Mouse (Mus musculus) yolk sac, embryonic 10.5 days (tissue): ENCODE results near the gene Tmem121.
A peak's percentile ranks its signal among the peaks of the same experiment; 100 is the strongest.
"Not testable (repeated sequence)": the region's sequence is repeated elsewhere in the genome, so short reads cannot be mapped to it uniquely, and the experiment has no call there.

Experiments used
- DNase-seq: peaks from one replicate; pipeline ENCODE4 v3.0.0-alpha.2; 2017; ENCODE audit warnings: low spot score

Gene Tmem121

GRCm38 (mm10) chr12:113221289-113221688, 35.6 kb downstream of the Tmem121 start:
- peak; percentile 18 for DNase-seq

DNA sequence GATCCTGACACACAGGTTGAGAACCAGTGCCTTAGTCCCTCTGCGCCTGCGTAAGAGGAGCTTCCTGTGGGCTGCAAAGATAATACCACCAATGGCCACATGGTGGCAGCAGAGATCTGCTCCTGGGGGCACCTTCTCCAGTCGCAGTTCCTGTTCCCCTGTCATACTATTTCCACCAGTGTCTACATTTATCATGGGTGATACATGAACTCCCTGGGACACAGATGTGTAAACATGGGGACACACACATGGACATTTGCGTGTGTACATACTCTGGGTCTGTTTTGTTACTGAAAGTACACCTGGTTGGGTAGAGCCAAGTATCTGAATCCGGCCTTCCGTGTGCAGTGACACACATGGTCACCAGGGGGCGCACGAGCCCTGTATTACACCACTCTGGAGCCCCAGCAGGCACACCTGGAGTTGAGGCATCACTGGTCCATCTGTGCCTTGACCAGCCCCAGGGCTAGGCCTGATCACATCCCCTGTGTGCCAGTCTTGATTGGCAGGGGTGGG, 36.4 kb downstream of the Tmem121 start:
- DNase-seq, result peak; percentile 78

- peak; percentile 26 for DNase-seq
Measured at GRCm38 (mm10) chr12:113222748-113223147, 37.0 kb downstream of the Tmem121 start.

DNA sequence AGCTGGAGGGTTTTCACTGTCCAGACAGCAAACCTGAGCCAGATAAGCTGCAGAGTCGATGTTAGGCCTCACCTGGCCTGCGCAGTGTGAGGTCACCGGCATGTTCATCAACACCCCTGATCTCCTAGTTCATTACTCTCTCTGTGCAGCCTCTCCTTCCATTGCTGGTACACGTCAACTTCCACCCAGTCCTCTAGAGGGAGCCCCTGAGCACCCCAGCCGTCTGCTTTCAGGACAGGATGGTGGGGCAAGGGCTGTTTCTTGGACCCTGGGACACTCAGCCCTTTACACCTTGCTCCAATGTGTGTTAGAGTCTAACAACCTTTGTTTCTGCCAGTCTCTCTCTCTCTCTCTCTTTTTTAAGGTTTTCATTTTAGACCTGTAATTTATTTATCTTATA, 38.5 kb downstream of the Tmem121 start:
- no peak for DNase-seq

DNA sequence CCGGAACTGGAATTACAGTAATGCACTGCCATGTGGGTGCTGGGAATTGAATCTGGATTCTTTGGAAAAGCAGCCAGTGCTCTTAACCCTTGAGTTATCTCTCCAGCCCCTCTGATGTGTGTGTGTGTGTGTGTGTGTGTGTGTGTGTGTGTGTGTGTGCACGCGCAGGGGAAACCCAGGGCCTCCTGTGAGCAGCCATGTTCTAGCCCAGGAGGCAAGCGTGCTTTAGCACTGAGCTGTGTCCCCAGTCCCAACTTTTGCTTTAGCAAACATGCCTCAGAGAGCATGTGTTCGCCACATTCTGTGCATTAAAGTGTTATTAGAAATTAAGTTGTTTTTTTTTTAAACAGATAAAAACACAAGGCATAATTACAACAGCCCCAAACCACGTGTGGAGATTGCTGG, 39.0 kb downstream of the Tmem121 start:
- DNase-seq, result no peak

GRCm38 (mm10) chr12:113227970-113228593, 42.4 kb downstream of the Tmem121 start:
- DNase-seq, result no peak

DNA sequence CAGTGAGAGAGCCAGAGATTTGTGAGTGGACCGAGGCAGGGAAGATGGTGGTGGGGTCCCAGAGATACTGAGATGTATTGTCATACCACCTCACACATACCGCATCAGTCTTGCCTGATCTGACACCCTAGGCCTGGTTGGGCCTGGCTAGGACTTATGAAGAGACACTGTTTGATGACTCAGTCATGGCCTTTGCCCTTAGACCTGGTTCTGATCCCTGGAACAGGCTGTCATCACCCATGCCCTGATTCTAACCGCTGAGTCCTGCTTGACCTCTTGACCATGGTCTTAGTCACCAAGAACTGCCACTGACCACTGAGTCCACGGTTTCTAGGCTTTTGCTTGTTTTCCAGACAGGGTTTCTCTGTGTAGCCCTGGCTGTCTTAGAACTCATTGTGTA, 45.0 kb downstream of the Tmem121 start:
- no peak for DNase-seq

- DNase-seq, result not testable (repeated sequence)
Measured at GRCm38 (mm10) chr12:113231551-113232263, 46.0 kb downstream of the Tmem121 start.

GRCm38 (mm10) chr12:113232264-113232750, 46.6 kb downstream of the Tmem121 start:
- not testable (repeated sequence) for DNase-seq
